Mouse (Mus musculus): ENCODE results near the gene Chst15. TPM values are rescaled to one million over a fixed set of nuclear protein-coding genes. Genes with fewer than 3 reads are reported as not detected.

Chst15 gene
- total RNA-seq, 2 experiments from 2014 or later, result 3.8 to 8.0 TPM

- no peak for ATAC-seq (replicated peaks; ENCODE audit: low FRiP score, poor library complexity, severe bottlenecking)
These were observed 11.3 kb downstream of the Chst15 start for GRCm38 (mm10) chr7:132305492-132306375.

- ATAC-seq (replicated peaks; ENCODE audit: low FRiP score, poor library complexity, severe bottlenecking), result no peak
These were observed 12.5 kb downstream of the Chst15 start for GRCm38 (mm10) chr7:132304424-132305085.

GRCm38 (mm10) chr7:132303988-132304387 is 13.0 kb downstream of the Chst15 start:
- ATAC-seq (replicated peaks; ENCODE audit: low FRiP score, poor library complexity, severe bottlenecking), result no peak

- no peak for ATAC-seq (replicated peaks; ENCODE audit: low FRiP score, poor library complexity, severe bottlenecking)
These were observed 14.4 kb downstream of the Chst15 start for GRCm38 (mm10) chr7:132302508-132303241.

GRCm38 (mm10) chr7:132299661-132300210 is 17.3 kb downstream of the Chst15 start:
- no peak for ATAC-seq (replicated peaks; ENCODE audit: low FRiP score, poor library complexity, severe bottlenecking)

- ATAC-seq (replicated peaks; ENCODE audit: low FRiP score, poor library complexity, severe bottlenecking), result no peak
These were observed 18.5 kb downstream of the Chst15 start for GRCm38 (mm10) chr7:132298412-132298990.

GRCm38 (mm10) chr7:132296661-132297443 is 20.2 kb downstream of the Chst15 start:
- ATAC-seq (replicated peaks; ENCODE audit: low FRiP score, poor library complexity, severe bottlenecking), result no peak

GRCm38 (mm10) chr7:132296132-132296531 is 20.9 kb downstream of the Chst15 start:
- no peak for ATAC-seq (replicated peaks; ENCODE audit: low FRiP score, poor library complexity, severe bottlenecking)

GRCm38 (mm10) chr7:132287340-132287664 is 29.7 kb downstream of the Chst15 start:
- ATAC-seq (replicated peaks; ENCODE audit: low FRiP score, poor library complexity, severe bottlenecking), result no peak

- ATAC-seq (replicated peaks; ENCODE audit: low FRiP score, poor library complexity, severe bottlenecking), result no peak
These were observed 30.2 kb downstream of the Chst15 start for GRCm38 (mm10) chr7:132286630-132287339.

GRCm38 (mm10) chr7:132284795-132285194 is 32.2 kb downstream of the Chst15 start:
- ATAC-seq (replicated peaks; ENCODE audit: low FRiP score, poor library complexity, severe bottlenecking), result no peak

- ATAC-seq (replicated peaks; ENCODE audit: low FRiP score, poor library complexity, severe bottlenecking), result no peak
These were observed 32.8 kb downstream of the Chst15 start for GRCm38 (mm10) chr7:132284048-132284737.

- no peak for ATAC-seq (replicated peaks; ENCODE audit: low FRiP score, poor library complexity, severe bottlenecking)
These were observed 34.5 kb downstream of the Chst15 start for GRCm38 (mm10) chr7:132282576-132282975.

GRCm38 (mm10) chr7:132282161-132282560 is 34.9 kb downstream of the Chst15 start:
- ATAC-seq (replicated peaks; ENCODE audit: low FRiP score, poor library complexity, severe bottlenecking), result no peak

GRCm38 (mm10) chr7:132281753-132282152 is 35.3 kb downstream of the Chst15 start:
- no peak for ATAC-seq (replicated peaks; ENCODE audit: low FRiP score, poor library complexity, severe bottlenecking)

GRCm38 (mm10) chr7:132278658-132279057 is 38.4 kb downstream of the Chst15 start:
- ATAC-seq (replicated peaks; ENCODE audit: low FRiP score, poor library complexity, severe bottlenecking), result no peak

- no peak for ATAC-seq (replicated peaks; ENCODE audit: low FRiP score, poor library complexity, severe bottlenecking)
These were observed 40.7 kb downstream of the Chst15 start for GRCm38 (mm10) chr7:132276287-132276686.
